Mouse (Mus musculus) embryo, embryonic 9.5 days (tissue): ENCODE measurements around the gene Snx1.

Experiments used
- DNase-seq: peaks from one replicate; pipeline ENCODE4 v3.0.0-alpha.2; 2017; ENCODE audit errors: extremely low spot score

Snx1 gene

GRCm38 (mm10) chr9:66051493-66051892 is 74.9 kb downstream of the Snx1 start:
- no peak for DNase-seq

- DNase-seq: no peak
These were observed 76.3 kb downstream of the Snx1 start for GRCm38 (mm10) chr9:66049931-66050601.

- no peak for DNase-seq
These were observed 83.1 kb downstream of the Snx1 start for GRCm38 (mm10) chr9:66043241-66043640.

- DNase-seq: no peak
These were observed 84.1 kb downstream of the Snx1 start for GRCm38 (mm10) chr9:66042331-66042730.

GRCm38 (mm10) chr9:66040801-66041200 is 85.6 kb downstream of the Snx1 start:
- no peak for DNase-seq

GRCm38 (mm10) chr9:66039290-66039689 is 87.1 kb downstream of the Snx1 start:
- DNase-seq: no peak

- DNase-seq: no peak
These were observed 87.8 kb downstream of the Snx1 start for GRCm38 (mm10) chr9:66038581-66038980.
